Mouse (Mus musculus): ENCODE data around the gene Lrrc75a.

The Lrrc75a gene

DNA sequence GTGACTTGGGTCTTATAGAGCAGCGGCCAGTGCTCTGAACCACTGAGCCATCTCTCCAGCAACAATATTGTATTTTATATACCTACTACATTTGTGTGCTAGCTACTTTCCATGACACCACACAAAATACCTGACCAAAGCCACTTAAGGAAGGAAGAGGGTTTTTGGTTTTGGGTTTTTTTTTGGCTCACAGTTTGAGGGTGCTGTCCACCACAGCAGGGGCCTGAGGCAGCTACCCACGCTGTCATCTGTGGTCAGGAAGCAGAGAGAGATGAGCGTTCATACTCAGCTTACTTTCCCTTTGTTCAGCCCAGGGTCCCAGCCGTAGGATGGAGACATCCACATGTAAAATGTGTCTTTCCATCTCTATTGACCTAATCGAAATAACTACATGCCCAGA lies 61.3 kb downstream of the Lrrc75a start:
- DNase-seq, result no peak

DNA sequence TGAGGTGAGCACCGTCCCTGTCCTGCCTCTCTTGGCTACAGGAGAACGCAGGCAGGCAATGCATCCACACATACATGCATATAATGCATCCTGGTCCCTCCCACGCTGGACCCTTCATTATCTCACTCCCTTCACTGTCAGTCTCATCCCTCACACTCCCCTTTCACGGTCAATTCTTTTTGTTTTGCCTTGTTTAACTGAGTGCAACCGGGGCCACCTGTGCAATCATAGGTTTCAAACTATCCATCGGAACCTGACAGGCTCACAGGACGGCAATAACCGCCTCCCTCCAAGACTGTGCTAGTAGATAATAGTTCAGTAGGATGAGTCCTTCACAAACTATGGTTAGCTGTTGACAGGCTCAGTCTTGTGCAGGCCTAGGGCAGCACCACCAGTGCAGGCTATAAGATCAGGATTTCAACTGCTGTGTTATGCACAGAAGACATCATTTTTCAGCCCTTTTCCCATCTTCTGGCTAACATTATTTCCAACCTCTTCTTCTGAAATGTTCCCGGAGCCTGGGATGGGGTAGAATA lies 63.6 kb downstream of the Lrrc75a start:
- DNase-seq, result no peak

DNA sequence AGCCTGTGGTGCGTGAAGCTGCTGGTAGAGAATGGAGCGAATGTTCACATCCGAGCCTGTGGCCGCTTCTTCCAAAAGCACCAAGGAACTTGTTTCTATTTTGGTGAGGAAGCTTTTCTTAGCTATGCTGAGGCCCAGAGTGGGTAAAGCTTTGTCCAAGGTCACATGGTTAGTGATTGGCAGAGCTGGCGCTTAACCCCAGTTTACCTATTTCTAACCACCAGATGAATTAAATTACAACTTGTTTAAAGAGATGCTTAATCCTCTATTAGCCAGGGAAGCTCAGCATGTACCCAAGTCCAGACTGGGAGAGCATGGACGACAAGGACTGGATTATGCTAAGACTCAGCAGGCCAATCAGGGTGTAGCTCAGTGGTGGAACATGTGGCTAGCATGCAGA lies 65.3 kb downstream of the Lrrc75a start:
- DNase-seq, result no peak

DNA sequence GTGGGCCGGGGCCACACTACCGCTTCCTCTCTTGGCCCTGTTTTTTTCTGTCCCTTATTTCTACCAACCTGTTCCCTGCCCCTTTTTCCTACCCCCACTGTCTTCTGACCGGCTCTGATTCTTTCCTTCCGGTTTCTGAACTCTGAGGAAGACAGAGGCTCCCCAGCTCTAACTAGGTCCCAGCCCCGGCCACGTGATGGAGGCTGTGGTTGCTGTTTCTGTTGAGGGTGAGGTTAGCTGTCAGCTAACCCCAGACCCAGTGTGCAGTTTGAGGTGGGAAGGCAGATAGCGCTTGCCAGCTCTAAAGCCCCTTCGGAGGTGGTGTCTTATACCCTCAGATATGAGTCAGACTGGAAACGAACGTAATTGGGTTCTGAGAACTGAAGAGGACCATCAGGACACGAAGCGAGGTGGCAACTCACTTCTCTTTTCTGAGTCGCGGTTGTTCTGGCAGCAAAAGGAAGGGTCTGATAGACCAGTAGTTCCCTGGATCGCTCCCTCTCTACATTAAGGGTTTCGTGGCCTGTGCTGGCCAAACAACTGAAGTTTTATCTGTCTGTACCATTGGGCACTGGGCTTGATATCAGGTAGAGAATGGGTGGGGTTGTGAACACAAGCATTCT lies 71.7 kb downstream of the Lrrc75a start:
- DNase-seq, result no peak

DNA sequence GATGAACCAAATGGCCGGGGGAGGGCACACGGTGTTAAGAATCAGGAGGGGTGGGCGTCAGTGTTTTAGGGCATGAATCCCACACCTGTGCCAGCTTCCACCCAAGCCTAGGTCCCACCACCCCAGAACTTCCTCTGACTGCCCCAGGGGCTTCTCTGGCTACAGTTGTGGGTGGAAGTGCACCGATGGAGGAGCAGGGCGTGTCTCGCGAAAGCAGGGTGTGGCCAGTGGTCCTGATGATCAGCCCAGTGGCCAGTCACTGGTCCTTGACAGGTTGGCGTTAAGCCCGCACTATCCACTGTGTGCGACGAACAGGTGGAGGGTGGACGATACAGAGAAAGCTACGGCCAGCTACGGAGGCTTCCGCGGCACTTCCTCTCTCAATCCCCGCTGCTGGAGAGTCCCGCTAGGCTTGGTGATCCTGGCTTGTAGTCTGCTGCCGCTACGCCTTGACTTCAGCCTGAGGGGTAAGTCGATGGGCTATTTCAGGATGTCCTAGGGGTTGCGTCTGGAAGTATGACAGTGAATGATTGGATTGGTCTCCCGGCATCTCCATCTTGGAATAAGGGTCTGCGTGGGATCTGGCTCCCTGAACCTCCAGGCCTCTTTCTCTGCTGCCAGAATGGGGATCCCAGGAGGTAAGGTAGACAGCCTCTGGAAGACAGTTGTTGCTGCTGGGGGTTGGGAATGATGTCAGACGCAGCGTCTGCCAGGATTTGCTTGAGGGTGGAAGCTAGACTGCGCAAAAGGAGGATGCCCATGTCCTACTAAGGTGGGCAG lies 72.5 kb downstream of the Lrrc75a start:
- peak; percentile 34 to 64 for DNase-seq

DNA sequence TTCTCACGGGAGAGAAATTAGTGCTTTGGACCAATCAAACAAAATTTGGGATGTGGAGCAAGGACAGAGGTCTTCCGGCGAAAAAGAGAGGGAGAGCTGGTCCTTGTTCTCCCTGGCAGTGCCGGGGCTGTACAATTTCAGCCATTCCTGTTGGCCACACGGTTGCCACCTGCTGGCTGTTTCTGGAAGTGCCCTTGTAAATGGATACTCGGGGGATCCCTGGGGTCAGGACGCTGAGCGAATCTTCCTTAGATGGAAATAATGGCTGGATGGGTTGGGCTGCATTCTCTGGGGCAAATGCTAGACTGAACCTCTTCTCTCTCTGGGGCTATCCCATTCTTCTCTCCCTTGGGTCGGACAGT lies 73.0 kb downstream of the Lrrc75a start:
- peak; percentile 84 to 92 for DNase-seq

DNA sequence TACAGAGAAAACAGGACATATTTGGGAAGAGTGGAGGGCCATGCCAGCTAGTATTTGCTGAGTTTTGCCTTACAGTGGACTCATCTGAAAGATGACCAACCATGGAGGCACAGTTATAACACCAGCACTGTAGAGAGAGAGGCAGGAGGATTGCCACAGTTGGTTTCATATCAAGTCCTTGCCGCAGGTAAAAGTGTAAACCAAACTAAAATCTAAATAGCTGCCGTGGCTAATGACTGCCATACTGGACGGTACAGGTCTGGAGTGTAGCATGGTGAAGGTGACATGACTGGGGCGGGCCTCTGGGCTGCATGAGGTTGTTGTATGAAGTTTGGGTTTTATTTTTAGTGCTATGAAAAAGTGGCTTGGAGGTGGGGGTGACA lies 73.6 kb downstream of the Lrrc75a start:
- DNase-seq, result no peak

DNA sequence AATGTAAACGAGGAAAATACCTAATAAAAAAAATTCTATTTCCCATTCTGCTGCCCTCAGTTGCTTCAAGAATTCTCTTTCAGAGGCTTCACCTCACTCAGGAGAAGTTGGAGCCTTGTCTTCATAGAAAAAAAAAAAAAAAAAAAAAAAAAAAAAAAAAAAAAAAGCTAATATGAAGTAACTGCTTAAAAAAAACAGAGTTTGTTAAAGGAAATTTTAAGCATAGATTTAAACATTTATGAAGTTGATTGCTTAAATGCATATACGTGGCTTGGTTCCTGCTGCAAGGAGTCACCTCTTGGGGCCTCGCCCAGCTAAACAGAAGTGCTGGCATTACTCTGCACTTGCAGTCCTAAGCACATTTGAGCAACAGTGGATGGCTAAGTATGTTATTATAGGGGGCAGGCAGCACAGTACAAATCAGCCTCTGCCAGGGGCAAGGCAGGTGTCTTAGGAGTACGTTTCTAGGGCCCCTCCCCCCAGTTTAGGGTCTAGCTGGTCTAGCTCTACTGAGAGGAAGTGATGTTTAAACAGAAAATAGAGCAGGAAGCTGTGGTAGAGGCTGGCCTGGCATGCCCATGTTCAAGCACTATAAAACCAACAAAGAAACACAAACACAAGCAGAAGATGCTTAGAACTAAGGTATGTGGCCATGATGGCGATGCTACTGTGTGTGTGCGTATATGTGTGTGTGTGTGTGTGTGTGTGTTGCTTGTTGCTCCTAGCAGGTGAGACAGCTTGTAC lies 74.2 kb downstream of the Lrrc75a start, which contains the start of gene Trpv2:
Gene Trpv2 (plus strand): TSS at position 528 of the 744 bp plus-strand sequence.
- DNase-seq, result no peak

DNA sequence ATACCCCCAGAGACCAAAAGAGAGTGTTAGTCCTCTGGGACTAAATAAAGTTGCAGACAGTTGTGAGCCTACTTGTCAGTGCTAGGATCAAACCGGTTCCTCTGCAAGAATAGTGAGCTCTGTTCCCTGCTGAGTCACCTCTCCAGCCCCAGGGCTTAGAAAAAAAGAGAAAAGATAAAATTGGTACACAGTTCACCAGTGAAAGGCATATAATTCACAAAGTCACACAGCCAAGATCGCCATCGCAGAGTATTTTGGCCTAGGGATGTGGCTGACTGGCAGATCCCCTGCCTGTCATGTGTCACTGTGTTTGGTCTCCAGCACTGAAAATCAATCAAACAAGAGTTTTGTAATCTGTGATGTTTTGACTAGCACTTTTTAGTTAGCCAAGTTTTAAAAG lies 80.0 kb downstream of the Lrrc75a start:
- DNase-seq, result no peak

DNA sequence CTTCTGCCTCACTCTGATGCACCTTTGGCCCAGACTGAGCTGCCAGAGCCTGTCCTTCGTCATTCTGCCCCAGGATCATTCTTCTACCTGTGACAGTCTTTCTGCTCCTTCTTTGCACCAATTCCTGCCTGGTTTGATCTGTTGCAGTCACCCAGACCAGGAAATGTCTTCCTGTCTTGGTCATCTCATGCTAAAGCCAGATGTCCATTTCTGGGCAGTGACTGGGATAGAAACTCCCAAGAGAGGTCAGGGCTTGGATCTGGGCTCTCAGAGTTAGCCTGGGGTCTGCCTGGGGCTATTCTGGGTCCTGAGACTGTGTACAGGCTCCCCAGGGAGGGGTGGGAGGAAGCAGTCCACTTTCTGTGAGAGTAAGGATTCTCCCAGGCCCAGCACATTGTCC lies 82.1 kb downstream of the Lrrc75a start:
- DNase-seq, result no peak

DNA sequence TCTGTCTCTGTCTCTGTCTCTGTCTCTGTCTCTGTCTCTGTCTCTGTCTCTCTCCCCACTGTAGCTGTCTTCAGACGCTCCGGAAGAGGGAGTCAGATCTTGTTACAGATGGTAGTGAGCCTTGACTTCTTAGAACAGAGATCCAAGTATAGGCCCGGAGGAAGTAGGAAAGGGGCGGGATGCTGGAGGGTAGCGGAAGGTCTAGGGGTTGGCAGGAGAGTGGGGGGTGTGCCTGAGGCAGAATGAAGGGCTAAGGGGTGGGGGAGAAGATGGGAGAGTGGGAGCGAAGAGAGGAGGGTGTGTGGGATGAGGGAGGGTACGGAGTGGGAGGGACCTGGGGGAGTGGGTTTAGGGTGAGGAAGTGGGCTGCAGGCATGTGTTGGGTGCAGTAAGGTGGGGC lies 82.6 kb downstream of the Lrrc75a start:
- no peak for DNase-seq

DNA sequence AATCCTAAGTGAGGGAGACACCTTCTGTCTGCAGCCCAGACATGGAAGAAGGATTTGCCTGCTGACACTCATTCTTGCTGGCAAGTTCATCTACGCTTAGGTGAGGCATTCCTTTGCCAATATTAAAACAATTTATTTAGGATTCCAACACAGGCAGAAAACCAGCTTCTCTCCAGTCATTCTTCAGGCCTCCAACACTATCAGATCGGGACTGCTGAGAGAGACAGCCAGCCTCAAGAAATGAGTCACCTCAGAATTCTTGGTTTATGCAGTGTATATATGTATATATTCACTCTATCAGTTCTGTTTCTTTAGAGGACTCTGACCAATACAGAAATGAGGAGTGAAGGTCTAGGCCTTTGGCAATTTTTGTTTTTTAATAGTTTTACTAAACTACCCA lies 84.7 kb downstream of the Lrrc75a start:
- DNase-seq, result no peak

DNA sequence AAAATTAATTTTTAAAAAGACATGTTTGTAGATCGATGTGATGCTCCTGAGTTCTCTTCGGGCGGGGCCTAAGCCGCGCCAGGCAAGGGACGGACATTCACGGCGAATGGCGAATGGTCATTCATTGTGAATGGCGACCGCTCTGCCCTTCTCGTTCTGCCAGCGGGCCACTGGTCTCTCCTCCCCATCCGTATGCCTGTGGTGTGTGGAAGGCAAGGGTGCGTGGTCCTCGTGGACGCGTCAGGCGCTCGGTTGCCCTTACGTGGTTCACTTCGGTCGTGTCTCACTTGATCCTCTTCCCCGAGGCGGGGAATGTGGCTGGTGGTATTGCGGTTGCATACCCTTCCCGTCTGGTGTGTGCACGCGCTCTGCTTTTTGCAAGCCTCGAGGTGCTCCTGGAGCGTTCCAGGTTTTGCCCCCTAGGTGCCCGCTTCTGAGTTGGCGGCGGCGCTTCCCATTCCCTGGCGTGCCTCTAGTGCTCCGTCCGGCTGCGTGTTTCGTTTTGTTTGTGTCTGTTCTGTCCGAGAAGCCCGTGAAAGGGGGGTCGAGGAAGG lies 87.8 kb downstream of the Lrrc75a start:
- peak; percentile 25 to 43 for DNase-seq

DNA sequence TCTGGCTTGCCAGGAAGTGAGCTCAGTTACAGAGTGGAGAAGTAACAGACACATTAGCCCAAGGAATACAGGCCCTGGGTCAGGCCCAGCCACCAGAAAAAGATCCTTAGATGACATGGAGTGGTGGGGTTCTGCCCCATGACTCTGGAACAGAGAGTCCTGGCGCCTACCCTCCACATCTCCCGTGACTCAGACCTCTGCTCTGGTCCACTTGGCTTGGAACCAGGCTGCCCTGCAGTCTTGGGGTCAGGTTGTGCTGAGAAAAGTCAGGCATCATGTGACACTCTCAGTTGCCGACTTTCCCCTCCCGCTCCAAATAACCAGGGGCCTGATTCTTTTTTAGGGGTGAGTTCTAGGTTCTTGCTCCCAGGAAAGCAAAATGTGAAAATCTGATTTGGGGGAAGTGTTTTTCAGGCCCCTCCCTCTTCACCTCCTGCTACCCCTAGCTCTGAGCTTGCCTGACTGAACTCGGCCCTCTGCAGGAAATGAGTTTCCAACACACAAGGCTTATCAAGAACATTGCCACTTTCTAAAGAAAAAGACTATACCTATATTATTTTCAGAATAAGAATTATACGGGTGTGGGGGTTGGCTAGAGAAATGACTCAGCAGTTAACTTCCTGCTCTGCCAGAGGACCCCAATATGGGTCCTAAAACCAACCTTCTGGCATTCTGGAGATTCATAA lies 89.2 kb downstream of the Lrrc75a start:
- peak; percentile 90 to 96 for DNase-seq

DNA sequence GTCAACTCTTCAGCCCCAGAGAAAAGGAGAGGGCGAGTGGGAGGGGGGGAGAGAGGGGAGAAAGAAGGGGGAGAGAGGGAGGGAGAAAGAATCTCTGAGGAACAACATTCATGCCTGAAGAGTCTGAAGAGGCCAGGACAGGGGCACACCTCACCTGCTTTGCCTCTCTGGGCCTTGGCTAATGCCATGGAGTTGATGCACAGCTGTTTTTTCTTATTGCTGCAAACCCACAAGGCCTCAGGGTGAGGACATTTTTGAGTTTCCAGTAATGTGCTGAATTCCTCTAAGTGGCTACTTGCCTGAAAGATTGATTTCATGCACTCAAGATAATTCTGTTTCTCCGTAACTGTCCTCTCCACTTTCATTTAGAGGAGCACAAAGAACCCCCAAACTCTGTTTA lies 90.2 kb downstream of the Lrrc75a start:
- no peak for DNase-seq

DNA sequence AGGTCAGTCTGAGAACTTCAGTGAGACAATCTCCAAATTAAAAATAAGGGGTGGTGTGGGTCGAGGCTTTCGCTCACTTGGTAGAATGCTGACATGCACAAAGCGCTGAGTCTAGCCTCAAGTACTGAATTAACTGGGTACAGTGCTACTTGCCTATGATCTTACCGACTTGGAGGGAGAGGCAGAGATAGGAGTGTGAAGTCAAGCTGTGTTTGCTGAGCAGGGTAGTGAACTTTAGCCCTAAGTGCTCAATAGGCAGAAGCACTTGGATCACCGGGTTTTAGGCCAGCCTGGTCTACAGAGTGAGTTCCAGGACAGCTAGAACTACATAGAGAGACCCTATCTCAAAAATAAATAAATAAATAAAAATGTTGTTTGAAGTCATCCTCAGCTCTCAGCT lies 91.1 kb downstream of the Lrrc75a start:
- DNase-seq, result peak; percentile 42 to 76

DNA sequence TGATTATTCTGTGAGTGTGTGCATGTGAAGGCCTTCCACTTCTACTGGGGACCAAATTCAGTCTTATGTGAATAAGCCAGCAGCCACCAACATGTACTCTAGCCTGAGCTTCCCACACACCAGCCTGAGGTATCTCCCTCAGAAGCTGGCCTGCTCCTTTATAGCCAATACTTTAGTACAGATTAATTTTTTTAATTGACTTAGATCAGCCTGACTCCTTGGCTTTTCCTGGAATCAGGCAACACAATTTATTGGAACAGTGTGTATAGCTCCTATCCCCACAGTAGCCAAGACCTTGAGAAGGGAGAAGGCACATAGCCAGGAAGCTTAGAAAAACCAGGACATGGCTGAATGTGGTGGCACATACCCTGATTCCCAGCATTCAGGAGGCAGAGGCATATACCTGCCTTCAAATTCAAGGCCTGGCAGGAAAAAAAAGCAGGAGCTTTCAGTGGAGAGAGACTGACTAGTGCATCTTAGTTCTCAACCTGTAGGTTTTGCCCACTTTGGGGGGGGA lies 92.4 kb downstream of the Lrrc75a start:
- no peak for DNase-seq

DNA sequence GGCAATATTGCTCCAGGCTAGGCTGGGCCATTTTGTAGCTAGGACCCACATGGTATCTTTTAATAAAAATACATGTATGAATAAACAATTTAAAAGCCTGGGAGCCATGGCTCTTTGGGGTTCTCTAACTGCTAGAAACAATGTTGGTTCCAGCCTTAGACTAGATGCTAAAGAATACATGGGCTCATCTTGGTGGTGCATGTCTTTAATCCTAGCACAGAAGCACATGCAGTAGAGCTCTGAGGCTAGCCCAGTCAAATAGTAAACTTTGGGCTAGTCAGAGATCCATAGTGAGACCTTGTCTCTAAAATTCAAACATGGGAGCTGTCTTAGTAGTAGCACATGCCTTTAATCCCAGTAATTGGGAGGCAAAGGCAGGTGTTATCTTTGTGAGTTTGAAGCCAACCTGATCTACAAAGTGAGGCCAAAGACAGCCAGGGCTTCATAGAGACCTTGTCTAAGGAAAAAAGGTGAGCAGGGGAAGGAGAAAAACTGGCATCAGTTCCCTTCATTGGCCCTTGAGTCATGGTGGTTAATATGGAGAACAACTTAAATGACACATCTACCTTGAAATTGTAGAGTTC lies 93.3 kb downstream of the Lrrc75a start:
- DNase-seq, result no peak

Measured in kidney, postnatal 25 days (tissue).